Mouse (Mus musculus): ENCODE results near the gene Fam167b.
A peak's percentile ranks its signal among the peaks of the same experiment; 100 is the strongest.

Fam167b gene

GRCm38 (mm10) chr4:129608426-129609025, 30.2 kb upstream of the Fam167b start:
- DNase-seq (ENCODE audit: low spot score in 2 of 2), result peak; percentile 60 to 81

GRCm38 (mm10) chr4:129600233-129601158, 22.1 kb upstream of the Fam167b start, which contains the start of the genes Eif3i and Tmem234:
TSS of gene Eif3i (minus strand) at chr4:129600648.
TSS of gene Tmem234 (plus strand) at chr4:129600668.
- peak; percentile 56 to 78 for DNase-seq (ENCODE audit: low spot score in 2 of 2)

DNA sequence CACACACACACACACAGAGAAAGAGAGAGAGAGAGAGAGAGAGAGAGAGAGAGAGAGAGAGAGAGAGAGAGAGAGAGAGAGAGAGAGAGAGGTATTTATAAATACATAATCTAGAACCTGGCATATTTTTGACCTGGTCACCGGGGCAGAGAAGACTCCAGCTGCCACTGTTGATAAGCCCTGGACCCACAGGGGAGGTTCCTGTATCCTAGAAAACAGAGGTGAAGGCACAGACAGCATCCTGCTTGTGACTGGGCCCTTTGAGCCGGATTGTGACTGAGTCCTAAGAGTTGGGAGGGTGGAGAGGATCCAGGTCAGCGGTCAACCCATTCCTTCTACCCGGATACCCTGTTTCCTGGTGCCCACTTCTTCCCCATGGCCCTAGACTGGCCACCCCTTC, 10.5 kb upstream of the Fam167b start:
- no peak for DNase-seq (ENCODE audit: low spot score in 2 of 2)

- DNase-seq (ENCODE audit: low spot score in 2 of 2), result no peak
These were observed 8.6 kb upstream of the Fam167b start for GRCm38 (mm10) chr4:129586943-129587342.

DNA sequence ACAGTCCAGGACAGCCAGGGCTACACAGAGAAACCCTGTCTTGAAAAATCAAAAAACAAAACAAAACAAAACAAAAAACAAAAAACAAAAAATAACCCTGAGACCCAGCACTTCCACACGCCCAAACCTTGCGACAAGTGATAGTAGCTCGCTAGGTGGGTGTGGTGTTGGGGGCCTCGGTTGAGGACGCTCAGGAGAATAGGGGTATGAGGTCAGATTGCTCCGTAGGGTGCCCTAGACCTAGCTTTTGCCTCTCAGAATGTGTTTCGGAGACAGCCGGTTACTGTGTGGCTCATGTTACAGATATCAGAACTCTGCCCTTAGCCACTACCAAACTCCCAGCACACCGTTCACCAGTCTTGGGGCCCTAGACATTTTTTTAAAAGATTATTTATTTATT, 7.4 kb upstream of the Fam167b start:
- no peak for DNase-seq (ENCODE audit: low spot score in 2 of 2)

DNA sequence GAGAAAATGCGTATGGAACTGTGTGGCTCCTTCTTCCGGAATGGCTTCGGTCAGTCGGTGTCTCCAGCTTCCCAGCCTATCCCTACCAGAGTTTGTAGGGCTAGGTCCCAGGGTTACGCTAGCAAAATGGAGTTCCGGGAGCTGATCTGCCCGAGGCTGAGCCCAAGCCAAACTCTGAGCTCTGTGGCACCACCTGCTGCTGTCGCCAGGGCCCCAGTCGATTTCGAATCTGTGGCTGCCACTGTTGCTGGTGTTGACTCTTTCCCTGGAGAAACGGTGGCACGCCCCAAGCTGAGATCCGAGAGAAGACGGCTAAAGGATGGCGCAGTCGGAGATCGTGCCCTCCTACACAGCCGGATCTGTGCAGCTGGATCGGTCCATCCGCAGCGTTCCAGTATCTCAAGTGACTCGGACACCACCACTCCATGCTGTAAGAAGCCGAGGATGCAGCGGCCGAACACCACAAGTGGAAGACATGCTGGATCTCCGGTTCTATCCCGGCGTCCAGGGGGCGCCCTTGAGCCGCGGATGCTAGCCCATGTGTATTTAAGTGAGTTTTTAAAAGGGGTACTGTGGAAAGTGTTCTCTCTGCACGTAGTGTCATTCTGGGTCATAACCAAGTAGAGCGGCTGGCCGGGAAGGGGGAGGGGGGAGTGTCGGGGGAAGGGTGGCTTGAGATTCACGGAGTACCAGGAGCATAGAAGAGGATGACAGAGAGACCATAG, 6.7 kb upstream of the Fam167b start:
- peak; percentile 58 to 81 for DNase-seq (ENCODE audit: low spot score in 2 of 2)

DNA sequence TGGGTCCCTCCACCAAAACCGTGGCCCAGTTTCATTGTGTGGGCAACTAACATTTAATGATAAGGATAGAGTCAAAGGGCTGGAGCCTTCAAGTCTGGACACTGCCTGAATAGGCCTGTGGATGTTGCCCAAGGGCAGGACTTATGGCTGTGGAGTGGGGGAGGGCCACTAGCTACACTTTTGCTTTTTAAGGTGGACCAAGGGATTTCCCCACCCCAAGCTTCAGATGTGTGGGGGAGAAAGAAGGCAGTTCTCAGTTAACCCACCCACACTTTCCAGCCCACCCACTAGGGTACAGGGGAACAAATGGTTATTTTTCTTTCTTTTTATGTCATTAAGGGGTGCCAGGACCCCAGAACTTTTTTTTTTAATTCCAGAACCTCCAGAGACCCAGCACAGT, 6.0 kb upstream of the Fam167b start:
- no peak for DNase-seq (ENCODE audit: low spot score in 2 of 2)

DNA sequence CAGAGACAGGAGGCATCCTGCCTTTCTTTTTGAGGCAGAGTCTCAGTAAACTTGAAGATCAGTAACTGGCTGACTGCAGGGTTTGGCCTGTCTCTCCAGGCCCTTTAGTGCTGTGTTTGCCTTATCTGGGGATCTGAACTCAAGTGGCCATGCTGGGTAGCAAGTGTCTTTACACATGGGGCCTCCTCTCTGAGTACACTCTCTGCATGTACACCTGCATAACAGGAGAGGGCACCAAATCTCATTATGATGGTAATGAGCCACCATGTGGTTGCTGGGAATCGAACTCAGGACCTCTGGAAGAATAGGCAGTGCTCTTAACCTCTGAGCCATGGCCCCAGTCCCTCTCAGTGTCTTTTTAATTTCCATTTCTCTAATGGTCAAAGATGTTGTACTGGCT, 3.9 kb upstream of the Fam167b start:
- DNase-seq (ENCODE audit: low spot score in 2 of 2), result no peak

DNA sequence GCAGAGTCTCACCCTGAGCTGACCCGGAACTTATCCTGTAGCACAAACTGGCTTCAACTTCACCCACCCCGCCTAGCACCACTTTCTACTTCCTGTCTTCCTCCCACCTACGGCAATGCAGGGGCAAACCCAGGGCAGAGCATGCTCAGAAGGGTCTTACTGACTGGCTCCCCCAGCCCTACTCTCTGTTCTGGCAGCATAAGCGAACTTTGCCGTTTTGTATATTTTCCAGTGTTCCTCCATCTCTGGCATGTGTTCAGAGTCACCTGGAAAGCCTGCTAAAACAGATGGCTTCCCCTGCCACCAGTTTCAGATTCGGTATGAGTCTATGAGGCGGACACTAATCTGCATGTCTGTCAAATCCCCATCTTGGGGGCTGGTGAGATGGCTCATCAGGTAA, 2.0 kb upstream of the Fam167b start:
- DNase-seq (ENCODE audit: low spot score in 2 of 2), result no peak

- no peak for DNase-seq (ENCODE audit: low spot score in 2 of 2)
These were observed 661 bp downstream of the Fam167b start for GRCm38 (mm10) chr4:129577688-129578087.

DNA sequence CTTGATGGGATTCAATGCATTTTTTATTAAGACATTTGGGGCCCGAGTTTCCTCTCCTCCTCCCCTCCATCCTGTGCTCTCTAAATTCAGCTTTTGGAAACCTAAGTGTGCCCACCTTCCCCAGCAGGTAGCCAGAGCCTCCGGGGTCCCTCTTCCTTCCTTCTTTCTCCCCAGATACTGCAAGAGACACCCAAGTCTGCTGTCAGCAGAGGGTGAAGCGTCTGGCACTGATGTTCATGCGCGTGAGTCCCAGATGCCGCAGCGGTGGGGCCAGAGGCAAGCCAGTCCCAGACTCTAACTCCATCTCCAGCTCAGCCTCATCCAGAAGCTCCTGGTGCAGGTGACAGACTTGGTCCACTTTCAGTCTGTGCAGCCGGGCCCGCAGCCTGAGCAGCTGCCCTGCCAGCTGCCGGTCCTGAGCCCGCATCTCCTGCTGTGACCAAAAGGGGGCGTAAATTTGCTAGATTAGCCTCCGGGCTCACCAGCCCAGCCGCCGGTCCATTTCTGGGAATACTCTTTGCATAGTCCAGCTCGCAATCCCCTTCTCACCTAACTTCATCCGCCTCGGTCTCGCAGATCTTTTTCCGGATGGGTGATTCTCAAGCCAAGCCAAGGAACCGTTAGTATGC, 1.4 kb downstream of the Fam167b start:
- DNase-seq (ENCODE audit: low spot score in 2 of 2), result peak; percentile 40 to 73

GRCm38 (mm10) chr4:129575171-129575844, 3.0 kb downstream of the Fam167b start:
- DNase-seq (ENCODE audit: low spot score in 2 of 2), result no peak

GRCm38 (mm10) chr4:129573430-129573829, 4.9 kb downstream of the Fam167b start, which contains the start of gene Lck:
TSS of gene Lck (minus strand) at chr4:129573641.
- no peak for DNase-seq (ENCODE audit: low spot score in 2 of 2)

DNA sequence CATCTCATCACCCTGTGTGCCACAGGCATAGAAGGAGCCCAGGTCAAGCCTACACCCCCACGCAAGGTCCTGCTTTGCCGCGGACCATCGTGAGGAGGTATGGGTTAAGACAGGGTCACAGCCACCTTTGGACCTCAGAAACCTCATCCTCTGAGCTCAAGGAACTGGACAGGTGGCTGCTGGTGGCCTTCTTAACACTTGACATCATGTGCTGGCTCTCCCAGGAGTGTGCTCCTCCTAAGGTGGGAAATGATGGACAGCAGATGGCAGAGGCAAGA, 5.3 kb downstream of the Fam167b start:
- no peak for DNase-seq (ENCODE audit: low spot score in 2 of 2)

DNA sequence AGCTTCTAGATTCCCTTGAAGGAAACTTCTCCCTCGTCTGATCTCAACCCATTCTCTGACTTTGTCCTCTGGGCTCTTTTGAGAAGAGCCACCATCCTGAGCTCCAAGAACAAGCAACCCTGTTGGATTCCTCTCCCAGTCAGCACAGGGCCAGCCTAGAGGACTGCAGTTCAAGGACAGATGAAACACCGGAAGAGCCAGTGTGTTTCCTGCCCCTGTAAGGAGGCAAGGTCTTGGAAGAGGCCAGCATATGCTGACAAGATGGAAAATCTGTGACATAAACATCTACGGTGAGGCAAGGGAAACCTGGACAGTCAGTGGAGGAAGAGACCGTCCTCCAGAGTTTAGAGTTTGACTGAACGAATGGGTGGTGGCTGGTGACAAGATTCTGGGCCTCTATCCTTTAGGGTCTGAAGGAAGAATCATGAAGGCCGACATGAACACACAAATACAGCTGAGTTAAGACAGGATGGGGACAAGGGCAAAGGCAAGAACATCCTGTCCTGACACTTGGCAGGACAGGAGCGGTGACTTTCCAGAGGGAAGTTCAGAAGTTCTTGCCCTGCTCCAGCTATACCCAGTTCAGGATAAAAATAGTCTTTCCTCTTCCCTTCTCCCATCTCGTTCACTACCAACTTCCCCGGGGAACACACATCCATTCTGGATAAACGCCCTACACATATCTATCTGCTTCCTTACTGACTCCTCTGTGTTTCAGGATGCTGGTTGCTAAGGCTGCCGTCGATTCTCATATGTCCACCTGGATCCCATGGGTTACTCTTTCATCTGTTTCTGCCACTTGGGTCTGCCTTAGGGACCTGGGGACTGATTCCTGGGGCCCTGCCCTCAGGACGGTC, 5.9 kb downstream of the Fam167b start:
- DNase-seq (ENCODE audit: low spot score in 2 of 2), result no peak

- no peak for DNase-seq (ENCODE audit: low spot score in 2 of 2)
These were observed 6.7 kb downstream of the Fam167b start for GRCm38 (mm10) chr4:129571551-129572084.

- no peak for DNase-seq (ENCODE audit: low spot score in 2 of 2)
These were observed 8.3 kb downstream of the Fam167b start for GRCm38 (mm10) chr4:129570028-129570427.

DNA sequence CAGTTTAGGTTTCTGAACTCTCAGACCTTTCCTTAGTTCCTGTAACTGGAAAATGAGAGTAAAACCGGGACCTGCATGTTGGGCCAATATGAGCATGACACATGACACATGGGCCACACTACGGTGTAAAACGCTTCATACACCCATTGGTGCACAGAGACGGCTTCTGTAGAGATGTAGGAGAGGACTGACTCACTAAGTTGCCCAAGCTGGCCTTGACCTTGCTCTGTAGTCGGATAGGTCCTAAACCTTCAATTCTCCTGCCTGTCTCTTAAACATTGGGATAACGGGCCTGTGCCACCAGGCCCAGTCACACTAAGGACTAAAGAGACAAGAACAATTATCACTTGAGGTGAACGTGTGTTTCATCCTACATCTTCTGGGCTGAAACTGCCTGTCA, 10.0 kb downstream of the Fam167b start:
- no peak for DNase-seq (ENCODE audit: low spot score in 2 of 2)

- DNase-seq (ENCODE audit: low spot score in 2 of 2), result no peak
These were observed 13.2 kb downstream of the Fam167b start for GRCm38 (mm10) chr4:129565139-129565538.

GRCm38 (mm10) chr4:129563718-129564117, 14.6 kb downstream of the Fam167b start:
- DNase-seq (ENCODE audit: low spot score in 2 of 2), result no peak

All from cerebellum, postnatal 4 days (tissue).